Mouse (Mus musculus): ENCODE data around the gene Snap25. TPM values are rescaled to one million over a fixed set of nuclear protein-coding genes. Genes with fewer than 3 reads are reported as not detected.
A peak's percentile ranks its signal among the peaks of the same experiment; 100 is the strongest.

The Snap25 gene
- 0.45 TPM in 1 of 2 replicates, not detected in the other for polyA plus RNA-seq (2015; fragmentation: Nextera tagmentation; extraction: Ambion mirVana)

- no peak for DNase-seq (ENCODE audit: low spot score)
These were observed at the start of gene Snap25 for GRCm38 (mm10) chr2:136713299-136713758. Gene Snap25, plus strand, starts transcription at chr2:136713453.

GRCm38 (mm10) chr2:136666951-136667350 is 46.3 kb upstream of the Snap25 start:
- DNase-seq (ENCODE audit: low spot score) = no peak

GRCm38 (mm10) chr2:136669183-136669582 is 44.1 kb upstream of the Snap25 start:
- no peak for DNase-seq (ENCODE audit: low spot score)

GRCm38 (mm10) chr2:136669665-136670064 is 43.6 kb upstream of the Snap25 start:
- DNase-seq (ENCODE audit: low spot score) = no peak

- DNase-seq (ENCODE audit: low spot score) = no peak
These were observed 42.5 kb upstream of the Snap25 start for GRCm38 (mm10) chr2:136670539-136671271.

GRCm38 (mm10) chr2:136674077-136674757 is 39.0 kb upstream of the Snap25 start:
- no peak for DNase-seq (ENCODE audit: low spot score)

DNA sequence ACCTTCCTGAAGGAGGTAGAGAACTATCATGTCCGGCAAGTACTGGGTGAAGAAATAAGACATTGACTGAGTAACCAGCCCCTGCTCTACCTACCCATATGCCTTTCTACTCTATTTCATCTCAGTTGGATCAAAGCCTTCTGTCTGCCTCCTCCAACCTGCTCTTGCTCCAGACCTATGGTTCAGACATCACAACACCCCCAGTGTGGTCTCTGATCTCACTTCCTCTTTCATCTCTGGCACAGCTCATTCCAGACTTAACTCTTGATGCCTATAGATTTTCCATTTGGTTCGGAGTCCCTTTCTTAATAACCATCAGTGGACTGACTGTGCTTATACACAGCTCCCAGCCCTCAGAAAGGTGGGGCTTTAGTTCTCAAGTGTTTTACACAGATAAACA is 37.1 kb upstream of the Snap25 start:
- DNase-seq (ENCODE audit: low spot score) = no peak

DNA sequence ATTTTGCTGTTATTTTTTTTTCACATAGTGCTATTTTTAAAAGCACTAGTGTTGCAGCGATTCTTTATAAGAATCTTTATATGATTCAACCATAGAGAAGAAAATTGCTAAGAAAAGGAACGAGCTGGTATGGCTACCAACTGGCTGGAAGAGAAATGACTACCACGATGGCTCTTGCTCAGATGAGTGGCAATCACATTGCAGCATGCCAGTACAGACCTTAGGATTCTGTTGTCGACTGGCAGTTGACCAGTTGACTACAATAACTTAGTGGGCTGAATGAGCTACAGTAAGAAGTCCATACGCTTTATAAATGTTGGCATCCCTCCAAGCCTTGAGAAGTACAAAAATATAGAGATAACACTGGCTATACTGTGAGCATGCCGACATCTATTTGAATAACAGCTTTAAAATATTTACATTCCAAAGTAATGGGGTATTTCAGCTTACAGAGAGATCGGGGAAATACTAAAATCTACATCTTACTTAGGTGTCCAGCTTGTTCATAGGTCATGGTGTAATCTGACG is 36.3 kb upstream of the Snap25 start:
- DNase-seq (ENCODE audit: low spot score) = no peak

DNA sequence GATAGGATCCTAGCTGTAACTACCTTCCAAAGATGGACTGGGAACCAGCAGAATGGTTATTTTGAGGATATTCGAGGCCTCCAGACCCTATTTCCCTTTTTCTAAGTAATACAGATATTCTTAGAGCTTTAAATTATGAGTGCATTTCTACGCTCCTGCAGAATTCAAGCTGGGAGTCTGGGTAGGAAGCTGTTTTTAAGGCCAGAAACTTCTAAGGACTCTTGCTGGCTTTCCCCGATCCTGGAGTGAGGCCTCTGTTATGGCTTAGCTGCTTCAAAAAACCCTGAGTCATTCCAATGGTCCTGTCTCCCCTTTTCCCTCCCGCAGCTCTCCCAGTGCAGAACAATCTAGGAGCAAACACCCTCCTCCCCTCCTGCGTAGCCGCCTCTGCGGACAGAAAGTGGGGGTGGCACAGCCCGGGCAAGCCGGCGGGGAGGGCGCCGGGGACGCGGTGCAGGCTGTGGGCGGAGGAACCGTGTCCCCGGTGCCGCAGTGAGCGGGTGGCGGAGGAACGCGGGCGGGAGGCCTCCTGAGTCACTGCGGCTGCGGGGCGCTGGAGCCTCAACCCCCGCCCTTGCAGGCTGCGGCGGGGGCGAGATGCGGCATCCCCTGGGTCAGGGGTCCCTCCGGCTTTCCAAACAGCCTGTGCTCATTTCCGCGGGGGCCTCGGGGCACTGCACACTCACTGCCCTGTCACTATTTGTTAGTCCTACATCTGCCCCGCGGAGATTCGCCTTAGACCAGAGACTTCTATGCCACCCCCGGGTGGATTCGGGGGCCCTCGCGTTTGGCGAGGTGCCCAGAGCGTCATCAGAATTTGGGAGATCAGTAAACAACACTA is 34.7 kb upstream of the Snap25 start:
- DNase-seq (ENCODE audit: low spot score) = peak; percentile 2

GRCm38 (mm10) chr2:136679280-136680221 is 33.7 kb upstream of the Snap25 start:
- no peak for DNase-seq (ENCODE audit: low spot score)

DNA sequence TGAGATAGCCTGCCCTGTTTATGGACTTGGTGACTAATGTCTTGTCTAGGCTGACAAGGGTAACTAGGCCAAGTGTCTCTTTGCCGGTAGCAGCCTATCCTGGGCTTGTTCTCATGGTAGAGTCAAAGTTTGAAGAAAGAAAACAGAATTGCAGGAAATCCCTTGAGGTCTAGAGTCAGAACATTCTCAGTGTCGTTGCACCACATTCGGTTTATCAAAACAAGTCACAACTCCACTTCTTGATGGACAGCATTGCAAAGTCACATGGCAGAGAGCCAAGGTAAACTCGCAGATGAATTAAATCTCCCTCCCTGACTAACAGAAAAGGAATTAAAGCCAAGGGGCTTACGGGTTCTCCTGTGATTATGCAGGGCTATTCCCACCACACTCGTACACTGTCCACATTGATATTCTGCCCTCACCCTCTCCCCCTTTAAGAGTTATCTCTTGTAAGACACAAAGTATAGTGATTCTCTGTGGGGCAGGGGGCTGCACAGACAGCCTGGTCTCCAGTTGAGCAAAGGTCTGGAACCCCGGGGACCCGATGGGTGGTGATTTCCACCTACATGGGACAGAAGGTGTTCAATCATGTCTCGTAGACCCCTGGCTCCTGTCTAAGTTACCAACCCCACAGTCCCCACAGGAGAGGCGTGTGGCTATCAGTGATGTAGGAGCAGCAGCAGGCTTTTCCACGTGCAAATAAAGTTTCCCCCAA is 30.9 kb upstream of the Snap25 start:
- no peak for DNase-seq (ENCODE audit: low spot score)

DNA sequence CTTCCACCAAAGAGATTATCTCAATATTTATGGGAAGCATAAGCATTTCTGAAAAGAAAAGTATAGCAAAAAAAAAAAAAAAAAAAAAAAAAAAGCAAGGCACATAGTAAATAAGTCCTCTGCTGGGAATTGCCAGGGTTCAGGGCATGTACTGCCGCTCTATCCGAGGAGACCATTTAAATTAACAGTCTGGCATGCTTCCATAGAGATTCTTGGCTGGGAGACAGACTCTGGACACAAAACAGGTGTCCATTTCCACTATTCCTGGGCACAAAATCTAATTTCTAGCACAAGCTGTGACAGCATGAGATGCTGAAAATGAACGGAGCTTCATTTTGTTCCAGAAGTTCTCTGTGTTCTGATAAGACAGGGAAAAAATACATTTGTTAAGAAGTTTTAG is 27.1 kb upstream of the Snap25 start:
- no peak for DNase-seq (ENCODE audit: low spot score)

DNA sequence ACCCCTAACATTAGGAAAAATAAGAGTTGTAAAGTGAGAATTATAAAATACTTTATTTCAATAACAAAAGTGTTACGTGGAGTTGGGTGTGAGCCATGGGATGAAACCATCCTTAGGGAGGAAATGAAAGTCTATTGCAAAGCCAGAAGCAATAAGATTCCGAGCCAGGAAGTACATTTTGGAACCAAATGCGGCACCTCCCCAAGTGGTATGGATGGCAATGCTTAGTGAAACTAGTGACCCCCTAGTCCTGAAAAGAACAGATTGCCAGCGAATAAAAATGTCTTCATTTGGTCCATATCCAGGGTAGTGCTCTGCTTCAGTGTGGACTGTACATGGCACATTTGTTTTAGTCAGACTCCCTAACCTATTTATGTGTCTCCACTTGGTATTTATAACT is 25.9 kb upstream of the Snap25 start:
- DNase-seq (ENCODE audit: low spot score) = no peak

DNA sequence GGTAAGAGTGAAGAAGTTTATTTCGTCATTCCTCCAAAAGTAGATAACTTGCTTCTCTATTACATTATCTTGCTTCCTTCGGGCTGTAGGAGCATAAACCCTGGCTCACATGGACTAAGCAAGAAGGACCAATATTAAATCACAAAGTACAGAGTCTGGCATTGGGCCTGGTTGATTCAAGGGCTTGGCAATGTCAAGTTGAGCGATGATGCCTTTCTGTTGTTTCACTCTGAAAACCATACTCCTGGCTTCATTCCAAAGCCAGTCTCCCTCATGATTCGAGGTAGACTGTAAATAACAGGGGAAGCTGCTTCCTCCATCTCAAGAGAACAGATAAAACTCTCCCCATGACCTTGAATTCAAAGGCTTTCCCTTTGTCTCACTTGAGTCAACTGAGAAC is 23.8 kb upstream of the Snap25 start:
- DNase-seq (ENCODE audit: low spot score) = no peak

- DNase-seq (ENCODE audit: low spot score) = no peak
These were observed 21.6 kb upstream of the Snap25 start for GRCm38 (mm10) chr2:136691681-136692080.

GRCm38 (mm10) chr2:136699429-136700227 is 13.6 kb upstream of the Snap25 start:
- DNase-seq (ENCODE audit: low spot score) = no peak

- DNase-seq (ENCODE audit: low spot score) = no peak
These were observed 9.9 kb upstream of the Snap25 start for GRCm38 (mm10) chr2:136703376-136703775.

DNA sequence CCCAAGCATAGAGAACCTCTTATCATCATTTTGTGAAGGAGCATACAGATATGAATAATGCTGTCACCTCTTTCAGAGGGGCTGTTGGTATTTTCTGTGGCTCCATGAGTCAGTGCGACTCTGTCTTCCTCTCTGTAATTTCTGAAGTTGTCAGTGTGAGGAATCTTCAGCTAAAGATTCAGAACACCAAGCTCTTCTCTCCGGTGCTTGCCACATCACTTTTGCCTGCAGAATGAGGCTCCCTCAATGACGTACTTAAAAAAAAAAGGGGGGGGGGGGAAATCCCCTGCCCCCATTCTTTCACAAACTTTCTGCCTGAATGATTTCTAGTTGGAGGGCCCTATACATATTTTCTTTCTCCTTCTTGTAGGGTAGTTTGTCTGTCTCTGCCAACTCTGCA is 2.1 kb upstream of the Snap25 start:
- DNase-seq (ENCODE audit: low spot score) = no peak

Data from thymus, postnatal 0 days (tissue).